Mouse (Mus musculus) intestine, embryonic 14.5 days (tissue): Measurements from ENCODE around the gene Fzr1. TPM values are rescaled to one million over a fixed set of nuclear protein-coding genes. Genes with fewer than 3 reads are reported as not detected.
A peak's percentile ranks its signal among the peaks of the same experiment; 100 is the strongest.

Source experiments
- ATAC-seq: fragments of 200-750 bp; cut with Nextera tagmentation; replicated peaks from 2 replicates; pipeline ENCODE4 v1.8.0; 2017; ENCODE audit warnings: low read depth, moderate number of reproducible peaks, moderate TSS enrichment, moderate library complexity; ENCODE audit not compliant: low FRiP score, low TSS enrichment
- DNase-seq: peaks from one replicate; pipeline ENCODE4 v3.0.0-alpha.2; 2018; ENCODE audit warnings: low spot score
- H3K27ac ChIP-seq: fragments of 300-500 bp; sonication (generic); 2 replicates; pipeline ENCODE4 v1.5.1; 2014; ENCODE audit warnings: low read depth, mild to moderate bottlenecking, control low read depth
- H3K27me3 ChIP-seq: fragments of 300-500 bp; sonication (generic); replicated peaks from 2 replicates; pipeline ENCODE4 v1.6.1; 2014; ENCODE audit warnings: low read length, control low read depth; ENCODE audit not compliant: control insufficient read depth, insufficient read depth
- H3K36me3 ChIP-seq: fragments of 300-500 bp; sonication (generic); 2 replicates; pipeline ENCODE4 v1.6.1; 2014; ENCODE audit warnings: low read length, control low read depth; ENCODE audit not compliant: control insufficient read depth, insufficient read depth
- H3K4me1 ChIP-seq: fragments of 300-500 bp; sonication (generic); replicated peaks from 2 replicates; pipeline ENCODE4 v1.6.1; 2014; ENCODE audit warnings: low read length, control low read depth, mixed read lengths; ENCODE audit not compliant: control insufficient read depth, insufficient read depth
- H3K4me2 ChIP-seq: fragments of 300-500 bp; sonication (generic); 2 replicates; pipeline ENCODE4 v1.6.1; 2014; ENCODE audit warnings: low read length
- H3K4me3 ChIP-seq: fragments of 300-500 bp; sonication (generic); 2 replicates; pipeline ENCODE4 v1.5.1; 2014; ENCODE audit warnings: low read depth, low read length, control low read depth, mixed read lengths
- H3K9ac ChIP-seq: fragments of 300-500 bp; sonication (generic); 2 replicates; pipeline ENCODE4 v1.6.1; 2014; ENCODE audit warnings: mild to moderate bottlenecking, low read length
- H3K9me3 ChIP-seq: fragments of 300-500 bp; sonication (generic); 2 replicates; pipeline ENCODE4 v1.6.1; 2016; ENCODE audit warnings: low read length, control low read depth; ENCODE audit not compliant: control insufficient read depth
- WGBS: fragments of 180-500 bp; shearing (Covaris S2); extraction: QIAGEN DNeasy Blood & Tissue Kit; methylation state at CpG from one replicate; pipeline ENCODE4 v1.1.7; 2014; 5-methylcytosine and 5-hydroxymethylcytosine counted together
- polyA plus RNA-seq: library from polyadenylated mRNA; unstranded; fragments of >200 nt; fragmentation: Nextera tagmentation; extraction: Ambion mirVana; gene quantifications from 2 replicates; pipeline ENCODE4 v1.2.1, GENCODE M21; 2014

Gene Fzr1
- polyA plus RNA-seq, 1 experiment from 2014 or later, result 93.9 TPM

DNA sequence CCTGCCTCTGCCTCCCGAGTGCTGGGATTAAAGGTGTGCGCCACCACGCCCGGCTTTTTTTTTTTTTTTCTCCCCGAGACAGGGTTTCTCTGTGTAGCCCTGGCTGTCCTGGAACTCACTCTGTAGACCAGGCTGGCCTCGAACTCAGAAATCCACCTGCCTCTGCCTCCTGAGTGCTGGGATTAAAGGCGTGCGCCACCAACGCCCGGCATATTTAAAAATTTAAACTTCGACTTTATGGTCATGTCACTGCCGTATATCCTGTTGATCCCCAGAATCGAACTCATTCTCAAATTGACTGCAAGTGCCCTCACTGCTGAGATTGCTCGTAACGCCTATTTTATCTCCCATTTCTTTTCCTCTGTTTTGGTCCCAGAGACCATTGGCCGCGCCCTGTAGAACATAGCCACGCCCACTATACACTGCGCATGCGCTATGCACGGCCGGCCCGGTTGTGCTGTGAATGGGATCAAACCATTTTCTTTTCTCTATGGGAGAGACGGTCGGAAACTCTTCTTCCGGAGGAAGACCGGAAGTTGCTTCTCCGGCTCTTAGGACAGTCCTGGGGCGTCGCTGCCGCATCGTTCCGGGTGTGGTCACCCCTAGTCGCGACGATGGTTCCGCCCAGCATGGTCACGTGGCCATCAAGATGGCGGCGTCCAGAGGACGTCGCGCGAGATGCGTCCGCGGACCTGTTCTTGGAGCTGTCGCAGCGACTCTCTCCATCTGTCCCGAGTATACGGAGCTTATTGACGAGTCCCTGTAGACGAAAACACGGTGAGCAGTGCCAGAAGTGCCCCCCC is 5.7 kb upstream of the Fzr1 start, which contains the start of the genes Dohh and Gm48551:
TSS of gene Dohh (plus strand) at position 627 of the 803 bp plus-strand sequence.
TSS of gene Gm48551 (plus strand) at position 665 of the 803 bp plus-strand sequence.
- Histone ChIP-seq H3K9me3 (no peaks in the 10 kb centered on the region), H3K4me3 (peak within 1 kb of the TSS; percentile 97), H3K27ac (peak within 1 kb of the TSS; percentile 85), H3K4me2 (peak within 1 kb of the TSS; percentile 96), H3K36me3 (peaks cover 32% of the 10 kb centered on the region), H3K4me1 (peaks cover 10% of the 10 kb centered on the region), H3K9ac (peak within 1 kb of the TSS; percentile 87), H3K27me3 (no peaks in the 10 kb centered on the region)
- ATAC-seq (peak; percentile 91), DNase-seq (peak; percentile 100)
- WGBS, result 4% methylated on average over 51 of the region's 54 CpGs

DNA sequence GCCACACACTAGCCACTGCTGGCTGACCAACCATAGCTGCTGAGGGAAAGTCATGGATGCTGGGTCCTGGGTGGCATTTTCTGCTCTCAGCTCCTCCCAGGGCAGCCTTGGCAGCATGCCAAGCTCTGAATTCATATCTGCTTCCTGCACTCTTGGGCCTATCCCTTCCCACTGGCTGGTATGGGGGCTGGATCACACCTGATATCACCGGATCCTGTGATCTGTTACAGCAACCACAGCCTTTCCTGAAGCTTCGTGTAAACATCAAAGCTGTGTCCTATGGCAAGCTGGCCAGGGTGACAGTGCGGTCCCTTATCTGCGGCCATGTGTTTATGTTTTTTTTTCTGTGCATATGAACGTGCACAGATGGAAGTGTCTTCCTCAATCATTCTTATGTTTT is 3.7 kb upstream of the Fzr1 start:
- peak; percentile 58 for DNase-seq
- ATAC-seq, result no peak
- no peak overlapping the region for H3K4me3 ChIP-seq
- no peaks in the 10 kb centered on the region for H3K9me3 ChIP-seq
- no peak overlapping the region for H3K4me2 ChIP-seq
- WGBS, result 68% methylated on average over 5 of the region's 5 CpGs
- H3K36me3 ChIP-seq, result peaks cover 12% of the 10 kb centered on the region
- no peaks in the 10 kb centered on the region for H3K27me3 ChIP-seq
- H3K4me1 ChIP-seq, result peaks cover 16% of the 10 kb centered on the region
- H3K9ac ChIP-seq, result no peak overlapping the region
- no peak overlapping the region for H3K27ac ChIP-seq

DNA sequence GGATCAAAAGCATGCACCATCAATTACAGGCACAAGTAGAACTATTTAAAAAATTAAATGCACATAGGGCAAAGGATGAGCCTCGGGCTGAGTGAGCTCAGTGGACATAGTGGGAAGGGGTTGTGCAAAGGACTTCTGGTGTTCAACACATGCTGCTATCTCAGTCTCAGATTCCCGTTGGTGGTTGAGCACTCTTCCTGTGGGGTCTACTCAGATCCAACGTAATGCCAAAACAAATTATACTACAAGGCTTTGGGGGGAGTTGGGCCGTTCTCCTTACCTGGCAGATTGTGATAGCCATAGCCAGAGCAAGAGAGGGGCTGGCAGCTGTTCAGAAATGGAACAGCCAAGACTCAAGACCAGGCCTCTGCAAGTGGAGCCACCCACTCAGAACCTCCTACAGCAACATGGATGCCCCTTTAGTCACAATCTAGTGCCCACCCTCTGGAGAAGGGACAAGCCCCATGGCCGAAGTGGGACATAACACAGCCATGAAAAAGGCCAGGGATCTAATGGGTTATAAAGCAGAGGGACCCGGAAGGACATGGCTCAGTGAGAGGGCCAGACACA is 1.6 kb upstream of the Fzr1 start:
- Histone ChIP-seq H3K4me1 (peaks cover 16% of the 10 kb centered on the region), H3K27ac (no peak overlapping the region), H3K9me3 (no peaks in the 10 kb centered on the region), H3K36me3 (peaks cover 8% of the 10 kb centered on the region), H3K27me3 (no peaks in the 10 kb centered on the region), H3K4me3 (no peak overlapping the region), H3K9ac (no peak overlapping the region), H3K4me2 (no peak overlapping the region)
- DNase-seq (no peak), ATAC-seq (no peak)
- WGBS, result 86% methylated on average over 6 of the region's 6 CpGs

DNA sequence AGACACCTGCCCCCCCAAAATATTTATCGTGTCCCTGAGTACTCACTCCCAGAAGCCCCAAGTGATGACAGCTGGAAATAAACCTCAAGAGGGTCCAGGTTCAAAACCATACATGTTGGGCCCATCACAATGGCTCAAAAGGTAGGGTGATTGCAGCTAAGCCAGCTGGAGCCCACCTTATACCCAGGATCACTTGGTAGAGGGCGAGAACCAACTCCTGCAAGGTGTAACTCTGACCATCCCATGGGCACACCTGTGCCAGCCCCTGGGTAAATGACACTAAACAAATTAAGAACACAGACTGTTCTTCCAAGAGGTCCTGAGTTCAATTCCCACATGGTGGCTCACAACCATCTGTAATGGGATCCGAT is 852 bp upstream of the Fzr1 start:
- WGBS, result 56% methylated on average over 3 of the region's 3 CpGs
- no peaks in the 10 kb centered on the region for H3K9me3 ChIP-seq
- DNase-seq (no peak), ATAC-seq (no peak)
- H3K27me3 ChIP-seq, result no peaks in the 10 kb centered on the region
- peak overlapping the region; percentile 53 for H3K9ac ChIP-seq
- peak overlapping the region; percentile 71 for H3K4me3 ChIP-seq
- peaks cover 15% of the 10 kb centered on the region for H3K4me1 ChIP-seq
- peak overlapping the region; percentile 81 for H3K27ac ChIP-seq
- peak overlapping the region; percentile 58 for H3K4me2 ChIP-seq
- peaks cover 14% of the 10 kb centered on the region for H3K36me3 ChIP-seq

DNA sequence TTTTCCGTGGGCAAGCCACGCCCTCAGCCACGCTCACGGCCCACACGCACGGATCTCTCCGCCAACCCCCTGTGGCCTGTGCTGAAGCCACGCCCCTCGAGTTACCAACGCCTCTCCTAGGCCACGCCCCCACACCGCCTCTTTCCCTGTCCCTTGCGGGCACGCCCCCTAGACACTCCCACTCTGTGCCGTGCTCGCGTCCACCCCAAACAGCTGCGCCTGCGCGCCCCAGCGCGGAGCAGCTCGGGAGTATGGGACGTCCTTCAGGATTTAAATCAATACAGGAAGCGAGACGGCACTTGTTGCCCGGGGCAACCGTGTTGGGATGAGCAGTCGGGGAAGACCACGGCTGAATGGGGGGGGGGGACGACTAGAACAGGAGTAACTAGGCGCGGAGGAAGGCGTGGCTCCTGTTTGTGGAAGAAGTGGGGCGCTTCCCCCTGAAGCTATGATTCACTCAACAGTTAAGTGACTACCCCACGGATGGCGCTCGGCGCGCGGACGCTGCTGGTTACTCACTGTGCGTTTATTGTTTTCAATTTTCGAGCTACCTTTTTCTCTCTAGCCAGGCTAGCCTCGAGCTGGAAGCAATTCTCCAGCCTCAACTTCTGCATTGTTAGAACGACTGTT is 352 bp upstream of the Fzr1 start:
- peak overlapping the region; percentile 85 for H3K9ac ChIP-seq
- peaks cover 15% of the 10 kb centered on the region for H3K4me1 ChIP-seq
- peak overlapping the region; percentile 58 for H3K4me2 ChIP-seq
- peak overlapping the region; percentile 71 for H3K4me3 ChIP-seq
- ATAC-seq (peak; percentile 92), DNase-seq (peak; percentile 100)
- no peaks in the 10 kb centered on the region for H3K27me3 ChIP-seq
- H3K27ac ChIP-seq, result peak overlapping the region; percentile 81
- WGBS, result under 1% methylated on average over 46 of the region's 46 CpGs
- peaks cover 19% of the 10 kb centered on the region for H3K36me3 ChIP-seq
- no peaks in the 10 kb centered on the region for H3K9me3 ChIP-seq

DNA sequence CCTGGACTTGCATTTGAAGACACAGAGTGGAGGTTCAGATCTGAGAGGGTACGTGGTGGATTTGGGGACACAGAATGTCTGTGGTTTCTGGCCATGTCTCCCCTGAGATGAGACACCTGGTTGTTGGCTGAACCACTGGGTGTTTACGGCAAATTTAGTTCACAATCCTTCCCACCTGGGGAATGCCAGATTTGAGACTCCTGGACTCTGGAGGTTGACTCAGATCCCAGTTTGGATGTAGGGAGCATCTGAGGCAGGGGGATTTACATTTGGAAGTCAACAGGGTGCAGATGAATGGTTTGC is 1.0 kb downstream of the Fzr1 start:
- Histone ChIP-seq H3K9ac (peak overlapping the region; percentile 85), H3K4me3 (peak overlapping the region; percentile 71), H3K27ac (peak overlapping the region; percentile 27; the same call in 1 of the 2 replicates), H3K9me3 (no peaks in the 10 kb centered on the region), H3K4me1 (peaks cover 15% of the 10 kb centered on the region), H3K27me3 (no peaks in the 10 kb centered on the region), H3K4me2 (peak overlapping the region; percentile 86), H3K36me3 (peaks cover 32% of the 10 kb centered on the region)
- DNase-seq (no peak), ATAC-seq (no peak)
- WGBS, result 44% methylated on average over 2 of the region's 2 CpGs

DNA sequence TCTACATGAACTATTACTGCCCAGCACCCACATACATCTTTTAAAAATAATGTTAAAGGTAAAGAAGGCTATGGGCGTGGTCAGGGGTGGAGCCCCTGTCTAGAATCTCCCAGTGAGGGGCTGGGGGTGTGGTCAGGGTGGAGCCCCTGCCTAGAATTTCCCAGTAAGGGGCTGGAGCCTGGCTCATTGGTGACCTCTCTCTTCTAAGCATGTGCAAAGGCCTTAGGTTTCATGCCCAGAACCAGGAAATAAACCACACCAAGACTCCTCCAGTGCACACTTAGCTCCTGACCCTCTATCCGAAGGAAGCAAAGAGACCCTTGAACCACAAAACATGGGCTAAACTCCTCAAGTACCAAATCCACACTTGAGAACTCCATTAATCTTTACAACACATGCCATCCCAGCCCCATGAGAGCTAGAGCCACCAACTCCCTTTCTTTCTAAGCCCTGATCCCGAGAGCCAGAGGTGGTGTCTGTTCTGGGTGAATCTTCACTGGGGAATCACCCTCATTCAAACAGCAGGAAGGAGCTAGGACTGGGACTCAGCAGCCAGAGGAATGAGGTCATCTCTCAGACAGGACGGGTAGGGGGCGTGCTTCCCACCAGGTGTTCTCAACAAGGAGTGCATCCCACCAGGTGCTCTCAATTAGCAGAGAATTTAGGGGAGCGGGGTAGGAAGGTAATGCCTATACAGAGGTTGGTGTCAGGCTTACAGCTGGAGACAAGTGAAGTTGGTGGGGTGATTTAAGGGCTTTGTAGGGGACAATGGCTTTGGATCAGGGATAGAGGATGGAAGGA is 1.6 kb downstream of the Fzr1 start:
- peak overlapping the region; percentile 85 for H3K9ac ChIP-seq
- H3K27ac ChIP-seq, result peak overlapping the region; percentile 27; the same call in 1 of the 2 replicates
- peaks cover 37% of the 10 kb centered on the region for H3K36me3 ChIP-seq
- DNase-seq (peak; percentile 55), ATAC-seq (no peak)
- peak overlapping the region; percentile 71 for H3K4me3 ChIP-seq
- peak overlapping the region; percentile 86 for H3K4me2 ChIP-seq
- peaks cover 15% of the 10 kb centered on the region for H3K4me1 ChIP-seq
- WGBS, result 38% methylated on average over 6 of the region's 6 CpGs
- H3K27me3 ChIP-seq, result no peaks in the 10 kb centered on the region
- H3K9me3 ChIP-seq, result no peaks in the 10 kb centered on the region

DNA sequence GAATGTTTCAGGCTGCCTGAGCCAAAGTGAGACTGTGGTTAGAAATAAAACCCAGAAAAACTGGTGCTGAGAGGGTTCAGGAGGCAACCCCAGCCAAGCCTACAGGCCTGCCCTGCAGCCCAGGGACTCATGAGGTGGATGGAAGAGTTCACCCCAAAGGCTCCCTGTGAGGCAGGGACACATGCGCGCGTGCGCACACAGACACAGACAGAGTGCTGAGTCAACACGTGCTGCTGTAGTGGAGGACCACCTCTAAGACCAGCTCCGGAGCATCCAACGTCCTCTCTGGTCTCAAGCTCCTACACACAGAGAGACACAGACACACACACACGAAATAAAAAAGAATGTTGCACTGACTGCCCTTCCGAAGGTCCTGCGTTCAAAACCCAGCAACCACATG is 3.0 kb downstream of the Fzr1 start:
- no peak for ATAC-seq
- Histone ChIP-seq H3K27ac (no peak overlapping the region), H3K9ac (no peak overlapping the region), H3K27me3 (no peaks in the 10 kb centered on the region), H3K4me3 (no peak overlapping the region), H3K36me3 (peaks cover 51% of the 10 kb centered on the region), H3K4me1 (peaks cover 15% of the 10 kb centered on the region), H3K9me3 (no peaks in the 10 kb centered on the region), H3K4me2 (no peak overlapping the region)
- WGBS, result 94% methylated on average over 10 of the region's 10 CpGs
- DNase-seq, result no peak
